In the genomic region with DNA sequence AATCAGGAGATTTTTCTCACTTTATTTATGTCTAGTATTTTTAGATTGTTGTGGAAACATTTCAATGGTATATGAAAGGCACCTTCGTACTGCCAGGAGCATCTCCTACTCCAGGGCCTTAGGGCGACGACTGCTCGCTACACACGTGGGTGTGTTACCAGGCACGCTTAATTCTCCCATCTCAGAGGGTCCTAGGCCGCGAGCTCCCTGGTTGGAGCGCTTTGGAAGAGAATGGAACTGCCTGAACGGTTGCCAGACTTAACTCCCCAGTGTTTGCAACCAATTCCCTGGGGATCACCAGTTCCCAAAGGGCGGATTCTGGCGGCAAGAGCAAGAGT, we compare ENCODE assay signal across 8 mouse cellular contexts. TPM values are rescaled to one million over a fixed set of nuclear protein-coding genes. Genes with fewer than 3 reads are reported as not detected.
A peak's percentile ranks its signal among the peaks of the same experiment; 100 is the strongest.
DNase-seq lines count a peak whose midpoint lies in the region; ATAC-seq and TF ChIP-seq lines count a peak whose summit lies in the region.
"Had no signal": no experiment of that assay in that cellular context is flagged by ENCODE, and none has a peak within 500 bp of the region (broad histone marks: within the 10 kb centered on the region; RNA-seq: fewer than 3 reads in every experiment).

No protein-coding gene starts in this region.

- no peak for ATAC-seq in lung, embryonic 15.5 days (ENCODE audit: borderline replicate concordance, extremely low read depth, low FRiP score, low TSS enrichment)
- ATAC-seq in limb, embryonic 12.5 days (ENCODE audit: insufficient number of reproducible peaks, insufficient read depth, low FRiP score, low TSS enrichment, low read depth) = no peak

- H3K9ac ChIP-seq in lung, embryonic 15.5 days = no peak overlapping the region
- H3K9ac ChIP-seq in limb, embryonic 12.5 days (replicated peaks) = peak overlapping the region; percentile 60; the same call in 1 of the 2 replicates

- H3K27me3 ChIP-seq in lung, embryonic 15.5 days = peaks cover 89% of the 10 kb centered on the region
- H3K27me3 ChIP-seq in forebrain, embryonic 10.5 days (ENCODE audit: poor library complexity, severe bottlenecking) = peaks cover 91% of the 10 kb centered on the region
- H3K27me3 ChIP-seq in limb, embryonic 12.5 days = peaks cover 97% of the 10 kb centered on the region
- peaks cover 44% of the 10 kb centered on the region for H3K27me3 ChIP-seq in small intestine, adult 2 months (ENCODE audit: control insufficient read depth, insufficient read depth, low read length)

- no peak for TF ChIP-seq POLR2A in small intestine, adult 2 months (IDR thresholded peaks at IDR 0.05; ENCODE audit: low read depth, low read length)

- H3K27ac ChIP-seq in lung, embryonic 15.5 days = no peak overlapping the region
- peak overlapping the region; percentile 81 for H3K27ac ChIP-seq in forebrain, embryonic 10.5 days
- no peak overlapping the region for H3K27ac ChIP-seq in limb, embryonic 12.5 days
- no peak overlapping the region for H3K27ac ChIP-seq in small intestine, adult 2 months (ENCODE audit: insufficient read depth, low read depth, low read length)

- H3K4me2 ChIP-seq in lung, embryonic 15.5 days = peak overlapping the region; percentile 96
- H3K4me2 ChIP-seq in limb, embryonic 12.5 days = peak overlapping the region; percentile 97

- WGBS in lung, embryonic 15.5 days = 3% methylated on average over 12 of the region's 12 CpGs
- WGBS in forebrain, embryonic 10.5 days = 1% methylated on average over 12 of the region's 12 CpGs
- 2% methylated on average over 12 of the region's 12 CpGs for WGBS in limb, embryonic 12.5 days
- WGBS in small intestine, adult 2 months = 15% methylated on average over 12 of the region's 12 CpGs

- peak overlapping the region; percentile 47 for H3K4me3 ChIP-seq in lung, embryonic 15.5 days
- H3K4me3 ChIP-seq in forebrain, embryonic 10.5 days = peak overlapping the region; percentile 67
- H3K4me3 ChIP-seq in limb, embryonic 12.5 days (replicated peaks) = peak overlapping the region; percentile 52
- peak overlapping the region; percentile 58 for H3K4me3 ChIP-seq in small intestine, adult 2 months (ENCODE audit: low read depth, low read length)

- H3K4me1 ChIP-seq in lung, embryonic 15.5 days = peaks cover 23% of the 10 kb centered on the region
- H3K4me1 ChIP-seq in forebrain, embryonic 10.5 days = peaks cover 39% of the 10 kb centered on the region
- peaks cover 22% of the 10 kb centered on the region for H3K4me1 ChIP-seq in limb, embryonic 12.5 days (replicated peaks)
- H3K4me1 ChIP-seq in small intestine, adult 2 months (ENCODE audit: control insufficient read depth, insufficient read depth, insufficient read length, low read length) = peaks cover 11% of the 10 kb centered on the region

- H3K36me3 ChIP-seq in lung, embryonic 15.5 days = no peaks in the 10 kb centered on the region
- H3K36me3 ChIP-seq in forebrain, embryonic 10.5 days (replicated peaks) = no peaks in the 10 kb centered on the region
- no peaks in the 10 kb centered on the region for H3K36me3 ChIP-seq in limb, embryonic 12.5 days
- no peaks in the 10 kb centered on the region for H3K36me3 ChIP-seq in small intestine, adult 2 months (ENCODE audit: control insufficient read depth, insufficient read depth, low read length)

- intact Hi-C loops in gastrocnemius, postnatal 36 days (cut with DNase I) = no loop called here

- no peak for TF ChIP-seq CTCF in small intestine, adult 2 months (IDR thresholded peaks at IDR 0.05; ENCODE audit: extremely low read depth, insufficient read length, insufficient replicate concordance, low read depth, low read length)

- H3K9me3 ChIP-seq in lung, embryonic 15.5 days = no peaks in the 10 kb centered on the region
- no peaks in the 10 kb centered on the region for H3K9me3 ChIP-seq in forebrain, embryonic 10.5 days
- H3K9me3 ChIP-seq in limb, embryonic 12.5 days = no peaks in the 10 kb centered on the region

- no peak for DNase-seq in lung, postnatal 14 days
- no peak for DNase-seq in forebrain, embryonic 10.5 days (ENCODE audit: extremely low spot score, low spot score)
- no peak for DNase-seq in ovary, postnatal 14 days (ENCODE audit: low spot score)
- DNase-seq in gastrocnemius, postnatal 36 days = no peak

RNA-seq across cellular contexts. Expression of a gene that starts 0.4 kb away (rescaled TPM):
- 0.20 and 0.41 TPM in 2 replicates for polyA plus RNA-seq in lung, embryonic 15.5 days (2015; fragmentation: Nextera tagmentation; extraction: Ambion mirVana)
- 1.6 and 2.5 TPM in 2 replicates for polyA plus RNA-seq in forebrain, embryonic 10.5 days (2016; fragmentation: Nextera tagmentation; extraction: Ambion mirVana)
- polyA plus RNA-seq in limb, embryonic 12.5 days (2016; fragmentation: Nextera tagmentation; extraction: Ambion mirVana) = 0.37 and 0.43 TPM in 2 replicates
- 1.1 and 1.5 TPM in 2 replicates for polyA plus RNA-seq in small intestine, adult 2 months (2012; rRNA removed)
- 1 to 10 TPM; 4.1 to 4.7 TPM for total RNA-seq in gastrocnemius, postnatal 36 days (2021)
- total RNA-seq: monocyte, adult 5-6 weeks had no signal

RNA-seq across cellular contexts. Expression of a gene that starts 50.1 kb away (rescaled TPM):
- 161 and 163 TPM in 2 replicates for polyA plus RNA-seq in lung, embryonic 15.5 days (2015; fragmentation: Nextera tagmentation; extraction: Ambion mirVana)
- 162 and 168 TPM in 2 replicates for polyA plus RNA-seq in forebrain, embryonic 10.5 days (2016; fragmentation: Nextera tagmentation; extraction: Ambion mirVana)
- 170 and 171 TPM in 2 replicates for polyA plus RNA-seq in limb, embryonic 12.5 days (2016; fragmentation: Nextera tagmentation; extraction: Ambion mirVana)
- polyA plus RNA-seq in small intestine, adult 2 months (2012; rRNA removed) = 11.3 and 16.5 TPM in 2 replicates
- total RNA-seq in gastrocnemius, postnatal 36 days (2021) = 10 to 100 TPM; 47.3 to 50.0 TPM

RNA-seq across cellular contexts. Expression of a gene that starts 59.3 kb away (rescaled TPM):
- polyA plus RNA-seq in lung, embryonic 15.5 days (2015; fragmentation: Nextera tagmentation; extraction: Ambion mirVana) = 0.12 and 0.25 TPM in 2 replicates
- polyA plus RNA-seq in forebrain, embryonic 10.5 days (2016; fragmentation: Nextera tagmentation; extraction: Ambion mirVana) = 0.36 TPM in 1 of 2 replicates, not detected in the other
- 10.4 and 11.8 TPM in 2 replicates for polyA plus RNA-seq in limb, embryonic 12.5 days (2016; fragmentation: Nextera tagmentation; extraction: Ambion mirVana)
- not detected in 2 replicates for polyA plus RNA-seq in small intestine, adult 2 months (2012; rRNA removed)
- under 1 TPM in 1 of 2 experiments, not detected in 1; 0.52 TPM for total RNA-seq in gastrocnemius, postnatal 36 days (2021)
- total RNA-seq: monocyte, adult 5-6 weeks had no signal
